Mouse (Mus musculus) T-cell, adult 2 months (primary cell): Measurements from ENCODE around the gene Btbd18.
A peak's percentile ranks its signal among the peaks of the same experiment; 100 is the strongest.

Source experiments
- DNase-seq: peaks from one replicate; pipeline ENCODE4 v3.0.0; 2022; ENCODE audit warnings: low spot score

Gene Btbd18

DNA sequence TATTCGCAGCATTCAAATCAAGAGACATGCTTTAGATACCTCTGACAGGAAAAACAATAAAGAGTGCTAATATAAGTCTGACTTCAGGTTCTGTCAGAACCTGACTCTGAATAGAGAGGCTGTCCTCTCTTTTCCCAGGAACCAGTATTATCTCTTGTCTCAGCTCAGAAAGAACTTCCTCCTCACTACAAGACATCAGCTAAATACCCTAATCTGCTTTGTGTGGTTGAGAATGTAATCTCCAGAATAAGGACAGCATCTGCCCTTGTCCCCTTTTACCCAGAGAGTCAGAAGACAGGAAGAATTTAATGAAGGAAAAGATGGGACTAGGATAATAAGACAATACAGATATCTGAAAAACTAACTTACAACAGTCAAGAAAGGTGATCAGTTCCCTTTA lies 44.6 kb downstream of the Btbd18 start:
- DNase-seq: no peak

- no peak for DNase-seq
Observed at GRCm38 (mm10) chr2:84704329-84704728, 45.5 kb downstream of the Btbd18 start.

DNA sequence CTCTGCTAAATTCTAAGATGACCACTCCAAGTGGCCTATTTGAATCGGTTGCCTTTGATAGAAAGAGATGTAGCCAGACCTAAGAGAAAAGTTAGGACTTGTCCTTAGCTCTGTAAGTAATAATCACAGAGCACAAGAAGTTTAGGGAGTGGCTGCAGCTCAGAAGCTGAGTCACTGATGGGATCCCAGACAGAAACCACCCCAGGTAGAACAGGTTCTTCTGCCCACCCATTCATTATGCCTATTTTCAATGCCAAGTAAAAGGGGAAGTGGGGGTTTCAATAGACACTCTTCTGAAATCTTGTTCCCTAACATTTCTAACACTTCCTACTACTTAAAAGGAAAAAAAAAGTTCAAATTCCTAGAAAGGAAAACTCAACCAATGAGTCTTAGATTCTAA lies 46.4 kb downstream of the Btbd18 start:
- no peak for DNase-seq

GRCm38 (mm10) chr2:84707523-84707922 lies 48.6 kb downstream of the Btbd18 start:
- no peak for DNase-seq

GRCm38 (mm10) chr2:84711898-84712297 lies 53.0 kb downstream of the Btbd18 start:
- no peak for DNase-seq

DNA sequence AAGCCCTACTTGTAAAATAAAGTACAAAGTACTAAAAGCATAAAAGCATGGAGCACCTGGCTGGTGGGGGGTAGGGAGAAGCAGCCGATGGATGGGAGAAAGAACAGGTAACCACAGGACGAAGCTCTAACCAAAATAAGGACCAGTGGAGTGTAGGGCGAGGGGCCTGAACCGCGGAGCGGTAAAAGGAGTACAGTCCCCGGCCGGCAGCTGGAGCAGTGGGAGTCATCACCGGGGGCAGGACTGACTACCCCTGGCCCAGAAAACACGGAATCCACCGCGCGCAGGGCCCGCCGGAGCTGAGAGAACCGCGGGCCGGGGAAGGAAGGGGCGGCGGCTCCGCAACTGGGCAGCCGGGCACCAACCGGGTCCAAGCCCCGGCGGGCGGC lies 55.5 kb downstream of the Btbd18 start:
- DNase-seq: no peak

DNA sequence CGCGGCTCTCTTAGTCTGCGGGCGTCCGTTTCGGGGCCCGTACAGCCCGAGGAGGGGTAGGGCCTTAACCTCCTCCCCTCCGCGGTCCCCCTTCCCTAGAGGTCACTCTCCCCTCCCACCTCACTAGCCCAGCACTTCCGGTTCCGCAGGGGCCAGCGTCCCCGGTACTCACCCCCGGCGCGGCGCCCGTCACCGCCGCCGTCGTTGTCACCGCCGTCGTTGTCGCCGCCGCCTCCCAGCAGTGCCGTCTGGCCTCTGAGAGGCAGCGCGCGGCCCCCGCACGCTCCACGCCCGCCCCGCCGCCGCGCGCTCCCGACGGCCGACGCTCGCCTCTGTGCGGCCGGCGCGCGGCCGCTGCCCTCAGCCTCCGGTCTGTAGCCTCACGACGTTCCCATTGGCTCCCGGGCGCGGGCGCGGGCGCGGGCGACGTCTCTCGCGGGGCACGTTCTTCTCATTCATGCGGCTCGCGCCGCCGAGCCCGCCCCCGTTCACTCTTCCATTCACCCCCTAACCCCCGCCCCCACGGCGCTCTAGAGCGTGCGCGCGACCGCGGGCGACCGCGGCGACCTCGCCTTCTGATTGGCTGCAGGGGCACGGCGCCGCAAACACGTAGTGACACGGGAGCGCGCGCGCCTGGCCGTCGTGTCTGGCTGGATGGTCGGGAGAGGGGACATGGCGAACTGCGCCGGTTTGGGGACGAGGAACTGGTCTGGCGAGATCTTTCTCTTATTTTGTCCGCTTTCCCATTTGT lies 56.1 kb downstream of the Btbd18 start, which contains the start of gene Zdhhc5:
Gene Zdhhc5 (minus strand): TSS at position 370 of the 751 bp plus-strand sequence.
- peak; percentile 99 for DNase-seq

DNA sequence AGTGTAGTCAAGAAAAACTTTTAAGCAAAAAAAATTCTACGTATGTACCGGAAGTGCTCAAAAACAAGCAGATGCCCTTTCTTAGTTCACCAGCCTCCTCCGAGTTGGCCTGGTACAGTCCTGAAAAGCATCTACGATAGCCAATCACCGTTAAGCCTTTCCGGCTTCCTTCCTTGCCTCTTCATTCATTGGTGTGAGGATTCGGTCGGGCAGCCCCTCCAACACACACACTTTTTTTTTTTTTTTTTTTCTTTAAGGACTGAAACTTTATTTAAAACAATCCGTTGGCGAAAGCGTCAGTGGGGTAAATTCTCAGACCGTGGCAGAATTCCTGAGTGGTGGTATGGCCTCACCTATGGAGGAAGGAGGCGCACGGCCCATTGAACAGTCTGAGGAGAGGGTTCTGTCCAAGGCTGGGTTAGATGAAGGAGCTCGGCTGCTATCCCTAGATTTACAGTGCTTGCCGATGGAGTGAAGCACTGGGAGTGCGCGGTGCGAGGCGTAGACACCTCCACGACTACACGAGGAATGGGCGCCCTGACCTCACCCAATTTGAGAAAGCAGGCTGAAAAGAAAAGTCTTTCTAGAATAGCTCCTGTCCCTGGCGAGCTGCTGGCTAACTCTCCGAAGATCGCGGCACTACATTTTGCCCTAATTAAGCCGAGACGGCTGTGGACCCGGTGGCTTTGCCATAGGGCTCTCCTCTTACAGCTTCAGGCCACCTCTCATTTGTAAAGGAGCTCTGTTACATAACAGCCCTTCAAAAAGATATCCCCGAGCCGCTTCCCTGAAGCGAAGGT lies 56.9 kb downstream of the Btbd18 start:
- DNase-seq: peak; percentile 91

- no peak for DNase-seq
Observed at GRCm38 (mm10) chr2:84716423-84717355, 57.8 kb downstream of the Btbd18 start.

DNA sequence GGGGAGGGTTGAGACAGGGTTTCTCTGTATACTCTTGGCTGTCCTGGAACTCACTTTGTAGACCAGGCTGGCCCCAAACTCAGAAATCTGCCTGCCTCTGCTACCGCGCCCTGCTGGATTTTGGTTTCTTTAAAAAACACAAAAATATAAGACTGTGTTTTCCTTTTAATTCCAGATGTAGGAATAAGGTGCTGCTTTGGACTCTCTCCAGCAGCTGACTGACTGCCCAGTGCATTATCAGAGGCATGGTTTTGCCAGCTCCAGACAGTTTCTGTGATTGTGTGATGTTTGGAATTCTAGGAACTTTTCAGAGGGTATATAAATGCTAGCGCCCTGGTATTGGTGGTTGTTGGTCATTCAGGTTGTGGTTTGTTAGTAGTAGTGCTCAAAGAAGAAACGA lies 58.5 kb downstream of the Btbd18 start:
- no peak for DNase-seq
